Mouse (Mus musculus) bone marrow macrophage, adult 2 months (primary cell): ENCODE data around the gene Btg4.

ENCODE experiments used
- CTCF ChIP-seq: IDR thresholded peaks from 2 replicates; pipeline ENCODE4 v1.5.1; 2012; ENCODE audit warnings: low read depth, mild to moderate bottlenecking, low read length, moderate library complexity
- POLR2A ChIP-seq: IDR thresholded peaks from 2 replicates; pipeline ENCODE4 v1.6.1; 2012; ENCODE audit warnings: mild to moderate bottlenecking, low read depth, low read length, borderline replicate concordance

- TF ChIP-seq CTCF, result no peak
- TF ChIP-seq POLR2A, result no peak
These were observed at the start of gene Btg4 for GRCm38 (mm10) chr9:51060601-51061000.
